Mouse (Mus musculus) left cerebral cortex, adult 8-10 months (tissue): ENCODE measurements around the gene Bcas3. TPM values are rescaled to one million over a fixed set of nuclear protein-coding genes. Genes with fewer than 3 reads are reported as not detected.

Source experiments
- DNase-seq, 2 experiments: peaks; one replicate each; pipeline ENCODE4 v3.0.0; 2022; ENCODE audit warnings: low spot score in 2 of 2
- total RNA-seq, 4 experiments: library from RNA; stranded (reverse); gene quantifications; 2 replicates each; pipeline ENCODE4 v1.2.4; 2022

Bcas3 gene
- total RNA-seq, 4 experiments from 2014 or later = 67.2 to 79.7 (median 75.7) TPM

GRCm38 (mm10) chr11:85789750-85790149, 436.8 kb downstream of the Bcas3 start:
- DNase-seq = no peak

- no peak for DNase-seq
These were observed 437.3 kb downstream of the Bcas3 start for GRCm38 (mm10) chr11:85790267-85790666.

GRCm38 (mm10) chr11:85791212-85791611, 438.2 kb downstream of the Bcas3 start:
- no peak for DNase-seq

GRCm38 (mm10) chr11:85792534-85793215, 439.7 kb downstream of the Bcas3 start:
- DNase-seq = no peak

- no peak for DNase-seq
These were observed 446.5 kb downstream of the Bcas3 start for GRCm38 (mm10) chr11:85799456-85799855.

- DNase-seq = no peak
These were observed 446.9 kb downstream of the Bcas3 start for GRCm38 (mm10) chr11:85799856-85800255.

- DNase-seq = no peak
These were observed 447.4 kb downstream of the Bcas3 start for GRCm38 (mm10) chr11:85800380-85800779.

- no peak for DNase-seq
These were observed 451.1 kb downstream of the Bcas3 start for GRCm38 (mm10) chr11:85804048-85804447.

GRCm38 (mm10) chr11:85805779-85806178, 452.8 kb downstream of the Bcas3 start:
- no peak for DNase-seq

GRCm38 (mm10) chr11:85807353-85807752, 454.4 kb downstream of the Bcas3 start:
- DNase-seq = no peak

- DNase-seq = no peak
These were observed 458.3 kb downstream of the Bcas3 start for GRCm38 (mm10) chr11:85811229-85811628.

- DNase-seq = no peak
These were observed 458.7 kb downstream of the Bcas3 start for GRCm38 (mm10) chr11:85811676-85812075.

GRCm38 (mm10) chr11:85812201-85812966, 459.4 kb downstream of the Bcas3 start:
- DNase-seq = no peak

GRCm38 (mm10) chr11:85814678-85815077, 461.7 kb downstream of the Bcas3 start:
- no peak for DNase-seq

- no peak for DNase-seq
These were observed 463.5 kb downstream of the Bcas3 start for GRCm38 (mm10) chr11:85816471-85816870.

- no peak for DNase-seq
These were observed 465.4 kb downstream of the Bcas3 start for GRCm38 (mm10) chr11:85818401-85818800.

GRCm38 (mm10) chr11:85820959-85821358, 468.0 kb downstream of the Bcas3 start:
- DNase-seq = no peak

- DNase-seq = no peak
These were observed 468.7 kb downstream of the Bcas3 start for GRCm38 (mm10) chr11:85821659-85822058.

- DNase-seq = no peak
These were observed 470.2 kb downstream of the Bcas3 start for GRCm38 (mm10) chr11:85823181-85823580.

GRCm38 (mm10) chr11:85823794-85824193, 470.8 kb downstream of the Bcas3 start:
- no peak for DNase-seq

GRCm38 (mm10) chr11:85825031-85825430, 472.1 kb downstream of the Bcas3 start:
- no peak for DNase-seq

GRCm38 (mm10) chr11:85825823-85826222, 472.9 kb downstream of the Bcas3 start:
- no peak for DNase-seq

- DNase-seq = no peak
These were observed 474.4 kb downstream of the Bcas3 start for GRCm38 (mm10) chr11:85827342-85827741.
